ENCODE assay signal across 14 mouse cellular contexts in genomic region chr10:95989731-95990130, GRCm38 (mm10).
"Had no signal": no experiment of that assay in that cellular context is flagged by ENCODE, and none has a peak within 500 bp of the region (broad histone marks: within the 10 kb centered on the region; RNA-seq: fewer than 3 reads in every experiment).

No protein-coding gene starts in this region.

- H3K36me3 ChIP-seq: kidney, embryonic 15.5 days; limb, embryonic 10.5 days; midbrain, embryonic 10.5 days; midbrain, embryonic 15.5 days; stomach, embryonic 15.5 days had no signal

- H3K9ac ChIP-seq: kidney, embryonic 15.5 days; liver, embryonic 15.5 days; midbrain, embryonic 15.5 days; stomach, embryonic 15.5 days had no signal

- H3K4me2 ChIP-seq: kidney, embryonic 15.5 days; liver, embryonic 11.5 days; liver, embryonic 15.5 days; midbrain, embryonic 15.5 days; stomach, embryonic 15.5 days had no signal

- ATAC-seq: lung, postnatal 0 days; midbrain, embryonic 15.5 days had no signal

- DNase-seq: kidney, postnatal 14 days; lung, adult 2 months; lung, postnatal 36 days; thymus, adult 2 months; thymus, postnatal 25 days had no signal

- H3K4me1 ChIP-seq: kidney, embryonic 15.5 days; limb, embryonic 10.5 days; midbrain, embryonic 10.5 days; midbrain, embryonic 15.5 days; stomach, embryonic 15.5 days had no signal

- H3K9me3 ChIP-seq: kidney, embryonic 15.5 days; limb, embryonic 10.5 days; liver, embryonic 15.5 days; midbrain, embryonic 10.5 days; midbrain, embryonic 15.5 days; stomach, embryonic 15.5 days had no signal

- H3K27ac ChIP-seq: kidney, embryonic 15.5 days; left cerebral cortex, adult 2 months; limb, embryonic 10.5 days; liver, embryonic 15.5 days; midbrain, embryonic 10.5 days; midbrain, embryonic 15.5 days; stomach, embryonic 15.5 days had no signal

- H3K27me3 ChIP-seq: kidney, embryonic 15.5 days; liver, embryonic 15.5 days; midbrain, embryonic 15.5 days; stomach, embryonic 15.5 days had no signal

- H3K4me3 ChIP-seq: kidney, embryonic 15.5 days; left cerebral cortex, adult 2 months; limb, embryonic 10.5 days; liver, embryonic 15.5 days; midbrain, embryonic 10.5 days; midbrain, embryonic 15.5 days; stomach, embryonic 15.5 days had no signal
